Mouse (Mus musculus) adrenal gland, adult 18-20 months (tissue): ENCODE measurements around the gene Glrp1. TPM values are rescaled to one million over a fixed set of nuclear protein-coding genes. Genes with fewer than 3 reads are reported as not detected.

ENCODE experiments used
- DNase-seq, 2 experiments: peaks; one replicate each; pipeline ENCODE4 v3.0.0; 2021 to 2022; ENCODE audit warnings: low spot score in 2 of 2
- total RNA-seq, 2 experiments: library from RNA; stranded (reverse); gene quantifications; 1 replicate in 1 of 2; 2 replicates in 1 of 2; pipeline ENCODE4 v1.2.3; 2021

The Glrp1 gene
- total RNA-seq, 2 experiments from 2014 or later = not detected

DNA sequence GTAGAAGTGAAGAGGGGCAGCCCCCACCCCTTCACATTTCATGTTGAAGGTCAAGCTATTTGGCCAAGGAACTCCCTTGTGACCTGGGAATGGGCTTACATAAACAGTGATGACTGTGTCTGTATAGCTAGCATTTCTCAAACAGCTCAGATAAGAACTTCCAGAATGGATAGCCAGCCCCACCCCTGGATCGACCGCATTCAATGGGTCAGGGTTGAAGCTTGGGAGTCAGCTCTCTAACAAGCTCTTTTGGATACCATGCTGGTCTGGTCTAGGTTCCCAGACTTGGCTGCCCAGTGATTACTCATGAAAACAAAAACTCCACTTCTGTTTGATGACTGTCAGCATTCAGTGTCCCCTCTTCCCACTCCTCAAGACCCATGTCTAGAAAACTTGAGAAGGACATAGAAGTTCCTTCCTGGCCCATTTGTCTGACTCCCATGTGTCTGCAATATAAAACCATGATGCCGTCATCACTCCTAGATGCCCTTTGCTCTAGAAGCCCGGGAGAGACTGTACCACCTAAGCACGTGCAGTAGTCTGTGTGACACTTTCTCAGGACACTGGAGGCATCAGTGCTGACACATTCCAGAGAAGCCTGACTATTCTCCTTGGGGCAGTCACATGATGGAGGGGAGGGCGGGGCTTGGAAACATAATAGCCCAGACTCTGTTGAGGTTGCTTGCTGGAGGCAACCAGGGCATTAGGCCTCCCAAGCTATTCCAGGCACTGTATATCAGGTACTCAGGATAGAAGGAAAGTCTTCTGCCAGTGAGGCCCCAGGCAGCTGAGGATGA, 45.6 kb downstream of the Glrp1 start:
- no peak for DNase-seq

DNA sequence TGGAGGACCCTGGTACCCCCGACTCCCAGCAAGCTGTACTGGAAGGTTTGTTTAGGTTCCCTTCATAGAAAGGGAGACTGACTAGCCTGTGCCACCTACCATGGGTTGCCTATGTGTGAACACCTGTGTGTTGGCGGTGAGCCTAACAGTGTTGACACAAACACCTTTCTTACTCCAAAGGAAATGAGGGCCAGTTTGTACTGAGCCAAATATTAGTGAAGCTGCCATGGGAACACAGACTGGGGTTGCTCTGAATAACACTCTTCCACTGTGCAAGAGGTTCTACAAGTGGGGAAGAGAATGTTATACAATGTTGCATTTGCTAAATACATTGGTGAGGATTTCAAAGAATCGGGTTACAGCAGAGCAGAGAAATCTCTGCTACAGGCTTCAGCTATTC, 46.6 kb downstream of the Glrp1 start:
- no peak for DNase-seq

DNA sequence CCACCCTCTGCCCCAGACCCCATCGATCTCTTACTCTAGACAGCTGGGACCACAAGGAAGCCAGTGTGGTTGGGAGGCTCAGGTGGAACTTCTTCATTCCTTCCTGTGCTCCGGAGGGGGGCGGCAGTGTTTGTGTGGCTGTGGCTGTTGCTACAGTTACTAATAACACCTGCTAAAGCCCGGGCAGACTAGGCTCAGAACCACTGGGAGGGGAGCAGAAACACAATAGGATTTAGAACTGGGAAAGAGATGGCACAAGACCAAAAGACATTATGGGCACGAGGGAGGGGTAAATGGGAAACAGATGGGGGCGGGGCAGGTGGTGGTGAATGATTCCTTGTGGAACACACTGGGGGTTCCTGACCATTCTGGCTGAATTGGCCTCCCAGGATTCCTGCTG, 47.4 kb downstream of the Glrp1 start:
- no peak for DNase-seq

DNA sequence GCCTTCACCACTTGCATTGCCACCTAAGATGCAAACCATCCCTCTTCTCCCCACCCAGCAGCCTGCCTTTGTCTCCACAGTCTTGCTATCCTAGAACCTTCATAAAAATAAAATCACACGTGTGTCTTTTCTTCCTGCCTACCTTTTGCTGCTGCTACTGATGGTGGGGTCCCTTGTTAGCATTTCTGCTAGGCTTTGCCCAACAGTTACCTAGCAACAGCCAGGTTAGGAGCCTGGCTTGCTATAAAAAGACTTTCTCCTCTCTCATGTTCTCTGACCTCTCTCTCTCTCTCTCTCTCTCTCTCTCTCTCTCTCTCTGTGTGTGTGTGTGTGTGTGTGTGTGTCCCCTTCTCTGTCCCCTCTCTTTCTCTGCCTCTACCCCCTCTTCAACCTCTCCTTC, 48.8 kb downstream of the Glrp1 start:
- DNase-seq = no peak

DNA sequence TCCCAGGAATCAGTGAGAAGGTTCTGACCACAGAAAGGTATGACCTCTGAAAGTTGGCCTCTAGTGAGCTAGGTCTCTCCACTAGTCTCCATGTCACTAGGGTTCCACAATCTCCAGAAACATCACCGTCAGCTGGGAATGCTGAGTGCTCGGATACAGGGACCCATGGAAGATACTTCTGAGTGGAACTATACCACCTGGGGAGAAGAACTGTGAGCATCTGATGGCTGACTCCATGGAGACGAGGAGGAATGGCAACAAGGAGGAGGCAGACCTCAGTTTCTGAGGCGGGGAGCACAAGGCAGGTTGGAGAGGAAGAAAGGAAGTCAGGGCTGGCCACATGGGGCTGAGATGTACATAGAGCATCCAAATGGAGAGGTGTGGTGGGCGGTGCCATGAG, 50.2 kb downstream of the Glrp1 start:
- no peak for DNase-seq

DNA sequence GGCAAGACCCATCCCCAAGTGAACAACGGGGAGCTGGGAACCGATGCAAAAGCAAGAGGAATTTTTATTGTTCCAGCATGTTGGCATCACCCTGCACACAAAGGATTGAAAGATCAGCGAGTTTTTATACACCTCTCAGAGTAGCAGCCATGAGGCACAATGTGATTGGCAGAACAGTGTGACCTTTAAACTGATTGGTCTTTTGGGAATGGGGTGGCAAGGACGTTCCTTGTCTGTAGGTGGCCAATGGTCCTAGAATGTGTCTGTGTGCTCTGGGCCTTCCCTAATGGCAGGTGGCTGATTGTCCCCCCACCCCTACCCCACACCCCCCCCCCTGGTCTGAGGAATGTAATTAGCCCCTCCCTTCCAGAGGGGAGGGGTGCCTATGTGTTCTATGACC, 50.7 kb downstream of the Glrp1 start:
- DNase-seq = no peak

DNA sequence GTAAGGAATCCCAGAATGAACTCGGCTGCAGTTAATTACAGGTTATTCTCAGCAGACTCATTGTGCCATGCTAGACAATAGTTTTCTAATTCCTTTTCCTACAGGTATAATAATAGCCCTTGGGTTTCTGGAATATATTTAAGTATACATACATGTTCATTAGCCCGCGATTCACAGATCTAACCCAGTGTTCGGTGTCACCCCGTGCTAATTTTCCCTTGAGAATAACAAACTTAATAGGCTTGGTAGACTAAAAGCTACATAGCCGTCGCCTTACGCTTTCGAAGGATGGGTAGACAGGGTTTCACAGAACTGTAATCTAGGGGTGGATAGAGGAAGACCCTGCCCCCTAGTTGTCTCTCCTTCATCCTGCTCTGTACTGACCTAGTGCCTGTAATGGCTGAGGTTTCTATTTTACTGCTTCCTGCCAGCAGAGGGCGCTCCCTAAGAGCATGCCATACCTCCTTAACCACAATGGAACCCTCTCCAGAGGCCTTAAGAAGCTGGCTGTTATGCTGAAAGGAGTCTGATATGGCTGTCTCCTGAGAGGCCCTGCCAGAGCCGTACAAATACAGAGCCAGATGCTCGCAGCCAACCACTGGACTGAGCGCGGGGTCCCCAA, 53.3 kb downstream of the Glrp1 start:
- DNase-seq = peak; percentile 66 to 68

DNA sequence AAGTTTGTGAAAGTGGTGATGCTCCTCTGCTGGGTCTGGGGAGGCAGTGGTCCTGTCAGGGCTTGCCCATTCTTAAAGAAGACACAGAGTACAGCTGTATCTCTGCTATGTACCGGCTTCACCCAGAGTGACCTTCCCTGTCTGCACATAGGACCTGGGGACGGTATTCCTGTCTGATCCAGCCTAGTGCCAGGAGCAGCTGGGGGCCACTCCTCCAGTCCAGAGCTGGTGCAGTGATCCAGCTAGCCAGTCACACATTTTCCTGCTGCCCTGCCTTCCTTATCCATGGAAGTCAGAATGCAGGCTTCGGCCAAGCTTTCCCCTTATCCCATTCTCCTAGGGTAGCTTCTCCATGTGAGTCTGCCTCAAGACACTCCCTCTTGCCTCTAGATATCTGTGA, 54.1 kb downstream of the Glrp1 start:
- DNase-seq = no peak

DNA sequence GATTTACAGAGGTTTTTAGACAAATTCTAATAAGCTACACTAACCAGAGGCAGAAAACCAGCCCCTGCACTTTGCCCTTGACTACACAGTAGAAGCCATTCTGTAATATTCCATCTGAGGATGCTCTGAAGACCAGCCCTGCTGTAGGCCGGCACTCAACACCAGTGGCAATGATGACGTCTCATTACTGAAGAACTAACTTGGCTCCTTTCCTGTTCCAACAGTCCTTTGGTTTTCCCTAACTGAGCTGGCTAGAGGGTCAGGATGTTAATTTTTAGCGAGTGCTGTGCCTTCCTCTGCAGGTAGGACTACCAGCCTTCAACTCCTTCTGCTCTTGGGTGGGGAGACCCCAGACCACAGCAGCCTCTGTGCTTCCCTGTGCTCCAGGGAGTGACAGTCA, 55.2 kb downstream of the Glrp1 start:
- no peak for DNase-seq

DNA sequence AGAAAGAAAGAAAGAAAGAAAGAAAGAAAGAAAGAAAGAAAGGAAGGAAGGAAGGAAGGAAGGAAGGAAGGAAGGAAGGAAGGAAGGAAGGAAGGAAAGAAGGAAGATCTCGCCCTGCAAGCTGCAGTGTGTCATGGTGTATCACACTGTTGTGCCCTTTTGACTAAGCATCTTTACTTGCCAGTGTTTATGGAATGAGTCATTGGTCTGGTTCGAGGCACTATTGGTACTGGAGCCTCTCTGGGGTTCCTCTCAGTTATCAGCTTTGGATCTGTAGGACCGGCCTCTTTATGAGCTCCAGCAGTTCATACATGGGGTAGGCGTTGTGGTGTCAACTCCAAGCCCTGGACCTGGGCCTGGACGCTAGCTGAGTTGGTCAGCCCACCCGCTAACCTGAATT, 57.7 kb downstream of the Glrp1 start:
- no peak for DNase-seq

DNA sequence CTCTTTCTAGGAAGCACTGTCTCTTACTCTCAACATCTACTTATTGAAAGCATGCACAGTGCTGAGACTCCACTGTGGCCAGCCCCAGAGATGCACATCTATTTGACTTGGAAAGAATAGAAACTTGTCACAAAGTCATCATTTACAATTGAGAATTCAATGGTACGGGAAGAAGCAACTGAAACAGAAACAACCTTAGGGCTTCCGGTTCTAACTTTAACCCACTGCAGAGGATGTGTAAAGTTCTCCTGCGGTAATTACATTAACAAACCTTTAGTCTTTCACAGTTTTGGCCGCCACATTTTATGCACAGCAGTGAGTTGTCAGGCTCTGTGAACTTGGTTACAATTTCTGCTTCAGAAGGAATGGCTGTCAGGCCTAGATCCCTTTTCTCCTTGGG, 59.2 kb downstream of the Glrp1 start:
- DNase-seq = no peak

Other genes starting within 250 kb of the Glrp1 start
- 10 to 100 TPM; 21.7 to 27.4 TPM for gene Hjurp, start 232.4 kb downstream of the Glrp1 start, total RNA-seq
- not detected for gene Trpm8, start 232.4 kb downstream of the Glrp1 start, total RNA-seq
- gene Spp2, start 103.1 kb downstream of the Glrp1 start, total RNA-seq = under 1 TPM in 1 of 2 experiments, not detected in 1; 0.63 TPM
- 10 to 100 TPM in 1 of 2 experiments, 1 to 10 TPM in 1; 9.8 to 10.3 TPM for gene Arl4c, start 192.2 kb upstream of the Glrp1 start, total RNA-seq